Mouse (Mus musculus): ENCODE measurements around the gene Ccdc85b. TPM values are rescaled to one million over a fixed set of nuclear protein-coding genes. Genes with fewer than 3 reads are reported as not detected.
A peak's percentile ranks its signal among the peaks of the same experiment; 100 is the strongest.

Gene Ccdc85b
- polyA plus RNA-seq, 1 experiment from 2014 or later, result 7.7 TPM

GRCm38 (mm10) chr19:5432992-5433852 is 24.5 kb downstream of the Ccdc85b start:
- Histone ChIP-seq H3K4me3 (ENCODE audit: low read length) (peak overlapping the region; percentile 39), H3K4me2 (ENCODE audit: low read depth, low read length) (peak overlapping the region; percentile 64), H3K36me3 (ENCODE audit: control insufficient read depth, insufficient read depth, low read length) (no peaks in the 10 kb centered on the region), H3K9ac (ENCODE audit: low read length) (peak overlapping the region; percentile 58), H3K27me3 (ENCODE audit: control insufficient read depth, insufficient read depth, low read depth, low read length) (no peaks in the 10 kb centered on the region), H3K27ac (ENCODE audit: low read length) (peak overlapping the region; percentile 77), H3K9me3 (ENCODE audit: control insufficient read depth, low read length) (no peaks in the 10 kb centered on the region), H3K4me1 (replicated peaks; ENCODE audit: control insufficient read depth, insufficient read depth, low read length) (peaks cover 17% of the 10 kb centered on the region)
- ATAC-seq (ENCODE audit: low read depth), result peak; percentile 83
- 6% methylated on average over 16 of the region's 16 CpGs for WGBS

DNA sequence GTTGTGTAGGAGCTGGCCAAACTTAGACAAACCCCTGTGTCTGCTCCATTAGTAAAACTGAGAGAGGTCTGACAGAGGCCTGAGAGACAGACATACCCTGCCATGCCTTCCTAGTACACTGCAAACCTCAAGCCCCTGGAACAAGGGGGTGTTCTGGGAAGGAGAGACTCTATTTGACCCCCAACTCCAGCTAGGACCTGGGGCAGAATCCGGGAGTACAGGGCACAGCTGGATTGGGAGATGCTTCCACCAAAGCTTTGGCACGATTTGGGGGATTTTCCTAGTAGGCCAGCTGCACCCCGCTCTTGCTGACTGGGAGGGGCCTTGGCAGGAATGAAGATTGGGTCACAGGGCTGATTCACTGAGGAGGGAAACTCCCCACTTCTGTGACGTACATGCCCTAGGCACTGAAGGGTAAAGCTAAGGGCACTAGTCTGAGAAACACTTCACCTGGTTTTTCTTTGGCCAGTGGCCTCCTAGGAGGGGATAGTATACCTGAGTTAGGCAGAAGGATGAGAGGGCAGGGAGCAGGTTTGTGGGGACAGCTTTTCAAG is 25.7 kb downstream of the Ccdc85b start:
- Histone ChIP-seq H3K4me2 (ENCODE audit: low read depth, low read length) (no peak overlapping the region), H3K27ac (ENCODE audit: low read length) (no peak overlapping the region), H3K9me3 (ENCODE audit: control insufficient read depth, low read length) (no peaks in the 10 kb centered on the region), H3K4me3 (ENCODE audit: low read length) (no peak overlapping the region), H3K9ac (ENCODE audit: low read length) (no peak overlapping the region), H3K36me3 (ENCODE audit: control insufficient read depth, insufficient read depth, low read length) (peaks cover 4% of the 10 kb centered on the region), H3K4me1 (replicated peaks; ENCODE audit: control insufficient read depth, insufficient read depth, low read length) (peaks cover 17% of the 10 kb centered on the region), H3K27me3 (ENCODE audit: control insufficient read depth, insufficient read depth, low read depth, low read length) (no peaks in the 10 kb centered on the region)
- 68% methylated on average over 4 of the region's 4 CpGs for WGBS
- no peak for ATAC-seq (ENCODE audit: low read depth)

DNA sequence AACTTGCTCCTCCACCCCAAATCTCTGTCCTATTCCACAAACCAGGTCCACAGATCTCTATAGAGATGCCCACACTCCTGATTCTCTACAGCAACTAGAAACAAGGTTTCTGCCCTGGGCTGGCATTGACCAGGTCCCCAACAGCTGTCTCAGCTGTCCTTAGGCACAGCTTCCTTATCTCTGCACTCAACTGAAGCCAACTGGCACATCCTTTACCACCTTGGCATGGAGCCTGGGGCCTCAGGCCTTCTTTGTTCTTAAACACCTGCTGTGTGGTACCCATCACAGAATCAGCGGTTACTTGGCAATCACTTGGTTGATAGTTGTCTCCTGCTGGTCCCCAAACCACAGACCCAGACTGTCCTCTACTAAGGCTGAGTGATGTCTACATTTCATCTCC is 27.3 kb downstream of the Ccdc85b start:
- Histone ChIP-seq H3K27me3 (ENCODE audit: control insufficient read depth, insufficient read depth, low read depth, low read length) (no peaks in the 10 kb centered on the region), H3K4me2 (ENCODE audit: low read depth, low read length) (no peak overlapping the region), H3K4me3 (ENCODE audit: low read length) (no peak overlapping the region), H3K36me3 (ENCODE audit: control insufficient read depth, insufficient read depth, low read length) (peaks cover 9% of the 10 kb centered on the region), H3K9ac (ENCODE audit: low read length) (no peak overlapping the region), H3K9me3 (ENCODE audit: control insufficient read depth, low read length) (no peaks in the 10 kb centered on the region), H3K27ac (ENCODE audit: low read length) (no peak overlapping the region), H3K4me1 (replicated peaks; ENCODE audit: control insufficient read depth, insufficient read depth, low read length) (peaks cover 29% of the 10 kb centered on the region)
- no peak for ATAC-seq (ENCODE audit: low read depth)
- 79% methylated on average over 1 of the region's 1 CpGs for WGBS

DNA sequence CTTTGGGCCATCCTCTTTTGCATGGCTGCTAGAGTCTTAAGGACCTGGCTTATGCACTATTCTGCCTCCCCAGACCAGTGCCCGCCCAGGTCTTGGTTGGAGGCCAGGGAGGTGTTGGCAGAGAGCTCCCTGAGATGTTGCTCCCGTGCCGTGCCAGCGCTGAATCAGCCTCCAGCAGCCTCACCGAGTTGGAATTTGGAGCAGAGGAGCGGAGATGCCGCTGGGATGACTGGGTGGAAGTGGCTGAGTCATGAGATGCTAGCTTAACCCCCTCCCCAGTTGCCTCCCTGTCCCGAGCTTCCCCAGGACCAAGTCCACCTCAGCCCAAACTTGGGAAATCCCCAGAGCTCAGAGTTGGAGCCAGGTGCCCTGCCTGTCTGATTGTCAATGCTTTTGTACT is 27.9 kb downstream of the Ccdc85b start:
- no peak overlapping the region for H3K27ac ChIP-seq (ENCODE audit: low read length)
- H3K4me3 ChIP-seq (ENCODE audit: low read length), result no peak overlapping the region
- ATAC-seq (ENCODE audit: low read depth), result no peak
- H3K27me3 ChIP-seq (ENCODE audit: control insufficient read depth, insufficient read depth, low read depth, low read length), result no peaks in the 10 kb centered on the region
- H3K36me3 ChIP-seq (ENCODE audit: control insufficient read depth, insufficient read depth, low read length), result peaks cover 9% of the 10 kb centered on the region
- no peak overlapping the region for H3K4me2 ChIP-seq (ENCODE audit: low read depth, low read length)
- H3K4me1 ChIP-seq (replicated peaks; ENCODE audit: control insufficient read depth, insufficient read depth, low read length), result peaks cover 29% of the 10 kb centered on the region
- H3K9ac ChIP-seq (ENCODE audit: low read length), result no peak overlapping the region
- H3K9me3 ChIP-seq (ENCODE audit: control insufficient read depth, low read length), result no peaks in the 10 kb centered on the region
- WGBS, result 60% methylated on average over 8 of the region's 8 CpGs

GRCm38 (mm10) chr19:5429219-5429618 is 28.5 kb downstream of the Ccdc85b start:
- H3K27ac ChIP-seq (ENCODE audit: low read length), result no peak overlapping the region
- 75% methylated on average over 4 of the region's 4 CpGs for WGBS
- H3K9ac ChIP-seq (ENCODE audit: low read length), result no peak overlapping the region
- no peaks in the 10 kb centered on the region for H3K9me3 ChIP-seq (ENCODE audit: control insufficient read depth, low read length)
- no peaks in the 10 kb centered on the region for H3K27me3 ChIP-seq (ENCODE audit: control insufficient read depth, insufficient read depth, low read depth, low read length)
- peaks cover 27% of the 10 kb centered on the region for H3K4me1 ChIP-seq (replicated peaks; ENCODE audit: control insufficient read depth, insufficient read depth, low read length)
- no peak overlapping the region for H3K4me2 ChIP-seq (ENCODE audit: low read depth, low read length)
- no peak for ATAC-seq (ENCODE audit: low read depth)
- H3K4me3 ChIP-seq (ENCODE audit: low read length), result no peak overlapping the region
- H3K36me3 ChIP-seq (ENCODE audit: control insufficient read depth, insufficient read depth, low read length), result peaks cover 9% of the 10 kb centered on the region

DNA sequence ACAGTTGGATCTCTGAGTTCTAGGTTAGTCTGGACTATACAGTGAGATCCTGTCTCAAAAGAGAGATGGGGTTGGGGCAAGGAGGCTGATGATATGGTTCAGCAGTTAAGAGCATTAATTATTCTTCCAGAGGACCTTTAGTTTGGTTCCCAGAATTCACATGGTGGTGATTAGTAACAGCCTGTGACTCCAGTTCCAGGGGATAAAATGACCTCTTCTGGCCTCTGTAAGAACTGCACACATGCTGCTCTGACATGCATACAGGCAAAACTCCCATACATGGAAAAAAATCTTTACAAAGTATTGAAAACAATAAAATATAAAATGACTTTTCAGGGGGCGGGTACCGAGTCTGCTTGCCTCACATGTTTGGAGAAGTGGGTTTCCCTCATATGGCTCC is 29.6 kb downstream of the Ccdc85b start:
- Histone ChIP-seq H3K9ac (ENCODE audit: low read length) (no peak overlapping the region), H3K27me3 (ENCODE audit: control insufficient read depth, insufficient read depth, low read depth, low read length) (no peaks in the 10 kb centered on the region), H3K36me3 (ENCODE audit: control insufficient read depth, insufficient read depth, low read length) (peaks cover 9% of the 10 kb centered on the region), H3K4me2 (ENCODE audit: low read depth, low read length) (no peak overlapping the region), H3K4me3 (ENCODE audit: low read length) (no peak overlapping the region), H3K9me3 (ENCODE audit: control insufficient read depth, low read length) (no peaks in the 10 kb centered on the region), H3K27ac (ENCODE audit: low read length) (no peak overlapping the region), H3K4me1 (replicated peaks; ENCODE audit: control insufficient read depth, insufficient read depth, low read length) (peaks cover 24% of the 10 kb centered on the region)
- WGBS, result 78% methylated on average over 2 of the region's 2 CpGs
- no peak for ATAC-seq (ENCODE audit: low read depth)

- H3K4me3 ChIP-seq (ENCODE audit: low read length), result no peak overlapping the region
- H3K9ac ChIP-seq (ENCODE audit: low read length), result peak overlapping the region; percentile 3; the same call in 1 of the 2 replicates
- H3K9me3 ChIP-seq (ENCODE audit: control insufficient read depth, low read length), result no peaks in the 10 kb centered on the region
- H3K27ac ChIP-seq (ENCODE audit: low read length), result no peak overlapping the region
- no peaks in the 10 kb centered on the region for H3K27me3 ChIP-seq (ENCODE audit: control insufficient read depth, insufficient read depth, low read depth, low read length)
- peaks cover 21% of the 10 kb centered on the region for H3K4me1 ChIP-seq (replicated peaks; ENCODE audit: control insufficient read depth, insufficient read depth, low read length)
- no peak for ATAC-seq (ENCODE audit: low read depth)
- no peak overlapping the region for H3K4me2 ChIP-seq (ENCODE audit: low read depth, low read length)
- H3K36me3 ChIP-seq (ENCODE audit: control insufficient read depth, insufficient read depth, low read length), result peaks cover 15% of the 10 kb centered on the region
- 83% methylated on average over 13 of the region's 13 CpGs for WGBS
These were observed 30.9 kb downstream of the Ccdc85b start for GRCm38 (mm10) chr19:5426640-5427290.

DNA sequence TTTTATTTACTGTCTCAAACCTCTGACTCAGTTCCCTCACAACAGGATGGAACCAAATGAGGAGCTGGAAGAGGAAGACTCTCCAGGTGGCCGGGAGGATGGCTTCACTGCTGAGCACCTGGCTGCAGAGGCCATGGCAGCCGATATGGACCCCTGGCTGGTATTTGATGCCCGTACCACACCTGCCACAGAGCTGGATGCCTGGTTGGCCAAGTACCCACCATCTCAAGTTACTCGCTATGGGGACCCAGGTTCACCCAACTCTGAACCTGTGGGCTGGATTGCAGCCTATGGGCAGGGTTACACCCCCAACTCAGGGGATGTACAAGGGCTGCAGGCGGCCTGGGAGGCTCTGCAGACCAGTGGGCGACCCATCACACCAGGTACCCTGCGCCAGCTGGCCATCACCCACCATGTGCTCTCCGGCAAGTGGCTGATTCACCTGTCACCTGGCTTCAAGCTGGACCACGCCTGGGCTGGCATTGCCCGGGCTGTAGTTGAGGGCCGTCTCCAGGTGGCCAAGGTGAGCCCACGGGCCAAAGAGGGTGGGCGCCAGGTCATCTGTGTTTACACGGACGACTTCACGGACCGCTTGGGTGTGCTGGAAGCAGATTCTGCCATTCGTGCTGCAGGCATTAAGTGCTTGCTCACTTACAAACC is 31.7 kb downstream of the Ccdc85b start:
- H3K4me3 ChIP-seq (ENCODE audit: low read length), result peak overlapping the region; percentile 90
- H3K9me3 ChIP-seq (ENCODE audit: control insufficient read depth, low read length), result no peaks in the 10 kb centered on the region
- no peak for ATAC-seq (ENCODE audit: low read depth)
- 80% methylated on average over 18 of the region's 18 CpGs for WGBS
- H3K4me1 ChIP-seq (replicated peaks; ENCODE audit: control insufficient read depth, insufficient read depth, low read length), result peaks cover 21% of the 10 kb centered on the region
- H3K36me3 ChIP-seq (ENCODE audit: control insufficient read depth, insufficient read depth, low read length), result peaks cover 18% of the 10 kb centered on the region
- H3K4me2 ChIP-seq (ENCODE audit: low read depth, low read length), result peak overlapping the region; percentile 59
- H3K9ac ChIP-seq (ENCODE audit: low read length), result peak overlapping the region; percentile 98
- peak overlapping the region; percentile 89 for H3K27ac ChIP-seq (ENCODE audit: low read length)
- H3K27me3 ChIP-seq (ENCODE audit: control insufficient read depth, insufficient read depth, low read depth, low read length), result no peaks in the 10 kb centered on the region

Data from lung, embryonic 16.5 days (tissue).